Mouse (Mus musculus) forebrain, embryonic 13.5 days (tissue): ENCODE data around the gene Sim1. TPM values are rescaled to one million over a fixed set of nuclear protein-coding genes. Genes with fewer than 3 reads are reported as not detected.

Experiments
- ATAC-seq: fragments of 200-750 bp; cut with Nextera tagmentation; 2 replicates; pipeline ENCODE4 v1.8.0; 2017
- H3K27ac ChIP-seq: fragments of 300-500 bp; sonication (generic); 2 replicates; pipeline ENCODE4 v1.5.1; 2015; ENCODE audit warnings: inconsistent platforms, mild to moderate bottlenecking, moderate library complexity
- H3K27me3 ChIP-seq: fragments of 300-500 bp; sonication (generic); 2 replicates; pipeline ENCODE4 v1.6.1; 2015; ENCODE audit warnings: mild to moderate bottlenecking, inconsistent platforms
- H3K36me3 ChIP-seq: fragments of 300-500 bp; sonication (generic); 2 replicates; pipeline ENCODE4 v1.6.1; 2015; ENCODE audit warnings: mild to moderate bottlenecking, inconsistent platforms; ENCODE audit not compliant: poor library complexity, severe bottlenecking
- H3K4me1 ChIP-seq: fragments of 300-500 bp; sonication (generic); 2 replicates; pipeline ENCODE4 v1.6.1; 2015; ENCODE audit warnings: inconsistent platforms
- H3K4me2 ChIP-seq: fragments of 300-500 bp; sonication (generic); 2 replicates; pipeline ENCODE4 v1.6.1; 2015; ENCODE audit warnings: inconsistent platforms, mild to moderate bottlenecking, moderate library complexity
- H3K4me3 ChIP-seq: fragments of 300-500 bp; sonication (generic); 2 replicates; pipeline ENCODE4 v1.5.1; 2015; ENCODE audit warnings: mild to moderate bottlenecking, inconsistent platforms
- H3K9ac ChIP-seq: fragments of 300-500 bp; sonication (generic); 2 replicates; pipeline ENCODE4 v1.6.1; 2015; ENCODE audit warnings: mild to moderate bottlenecking, inconsistent platforms
- H3K9me3 ChIP-seq: fragments of 300-500 bp; sonication (generic); replicated peaks from 2 replicates; pipeline ENCODE4 v1.6.1; 2016; ENCODE audit warnings: inconsistent platforms
- WGBS: fragments of 180-500 bp; shearing (Covaris S2); methylation state at CpG from one replicate; pipeline ENCODE4 v1.1.7; 2015; 5-methylcytosine and 5-hydroxymethylcytosine counted together
- polyA plus RNA-seq: library from polyadenylated mRNA; unstranded; fragments of >200 nt; fragmentation: Nextera tagmentation; extraction: Ambion mirVana; gene quantifications from 2 replicates; pipeline ENCODE4 v1.2.1, GENCODE M21; 2015

Gene Sim1
- polyA plus RNA-seq, 1 experiment from 2014 or later, result 2.0 TPM

- ATAC-seq, result no peak
- Histone ChIP-seq H3K9me3 (no peaks in the 10 kb centered on the region), H3K9ac (no peak overlapping the region), H3K4me3 (peak overlapping the region; percentile 51; the same call in 1 of the 2 replicates), H3K4me1 (peaks cover 37% of the 10 kb centered on the region), H3K4me2 (no peak overlapping the region), H3K36me3 (no peaks in the 10 kb centered on the region), H3K27me3 (peaks cover 87% of the 10 kb centered on the region), H3K27ac (no peak overlapping the region)
- WGBS, result 4% methylated on average over 21 of the region's 21 CpGs
Observed at GRCm38 (mm10) chr10:50895881-50896766, 1.6 kb downstream of the Sim1 start.

GRCm38 (mm10) chr10:50896767-50897390 lies 2.3 kb downstream of the Sim1 start:
- H3K27ac ChIP-seq, result no peak overlapping the region
- 0 out of 2 replicates have a peak overlapping the region, but pooled peaks have one; percentile 2 for H3K4me3 ChIP-seq
- H3K27me3 ChIP-seq, result peaks cover 87% of the 10 kb centered on the region
- ATAC-seq, result no peak
- H3K36me3 ChIP-seq, result no peaks in the 10 kb centered on the region
- peaks cover 40% of the 10 kb centered on the region for H3K4me1 ChIP-seq
- 4% methylated on average over 3 of the region's 3 CpGs for WGBS
- H3K4me2 ChIP-seq, result no peak overlapping the region
- H3K9me3 ChIP-seq, result no peaks in the 10 kb centered on the region
- H3K9ac ChIP-seq, result no peak overlapping the region

GRCm38 (mm10) chr10:50897530-50898471 lies 3.2 kb downstream of the Sim1 start:
- H3K4me2 ChIP-seq, result peak overlapping the region; percentile 10; the same call in 1 of the 2 replicates
- peaks cover 87% of the 10 kb centered on the region for H3K27me3 ChIP-seq
- 2% methylated on average over 32 of the region's 32 CpGs for WGBS
- peaks cover 38% of the 10 kb centered on the region for H3K4me1 ChIP-seq
- H3K36me3 ChIP-seq, result no peaks in the 10 kb centered on the region
- H3K27ac ChIP-seq, result no peak overlapping the region
- no peak overlapping the region for H3K9ac ChIP-seq
- H3K9me3 ChIP-seq, result no peaks in the 10 kb centered on the region
- no peak for ATAC-seq
- H3K4me3 ChIP-seq, result 0 out of 2 replicates have a peak overlapping the region, but pooled peaks have one; percentile 9

- H3K36me3 ChIP-seq, result no peaks in the 10 kb centered on the region
- H3K4me1 ChIP-seq, result peaks cover 42% of the 10 kb centered on the region
- no peak for ATAC-seq
- H3K9ac ChIP-seq, result no peak overlapping the region
- H3K4me3 ChIP-seq, result no peak overlapping the region
- 20% methylated on average over 2 of the region's 2 CpGs for WGBS
- H3K27me3 ChIP-seq, result peaks cover 86% of the 10 kb centered on the region
- no peak overlapping the region for H3K4me2 ChIP-seq
- no peak overlapping the region for H3K27ac ChIP-seq
- no peaks in the 10 kb centered on the region for H3K9me3 ChIP-seq
Observed at GRCm38 (mm10) chr10:50898621-50899020, 4.1 kb downstream of the Sim1 start.

- H3K9me3 ChIP-seq, result no peaks in the 10 kb centered on the region
- H3K4me1 ChIP-seq, result peaks cover 32% of the 10 kb centered on the region
- H3K36me3 ChIP-seq, result no peaks in the 10 kb centered on the region
- ATAC-seq, result no peak
- H3K27me3 ChIP-seq, result peaks cover 86% of the 10 kb centered on the region
- peak overlapping the region; percentile 38 for H3K4me2 ChIP-seq
- peak overlapping the region; percentile 23 for H3K4me3 ChIP-seq
- no peak overlapping the region for H3K9ac ChIP-seq
- H3K27ac ChIP-seq, result 0 out of 2 replicates have a peak overlapping the region, but pooled peaks have one; percentile 31
- WGBS, result 2% methylated on average over 21 of the region's 21 CpGs
Observed at GRCm38 (mm10) chr10:50899846-50900745, 5.5 kb downstream of the Sim1 start.

- ATAC-seq, result no peak; the same call in 1 of the 2 replicates
- WGBS, result under 1% methylated on average over 42 of the region's 42 CpGs
- H3K27ac ChIP-seq, result no peak overlapping the region
- H3K4me1 ChIP-seq, result peaks cover 30% of the 10 kb centered on the region
- H3K36me3 ChIP-seq, result no peaks in the 10 kb centered on the region
- peak overlapping the region; percentile 38 for H3K4me2 ChIP-seq
- H3K9me3 ChIP-seq, result no peaks in the 10 kb centered on the region
- H3K4me3 ChIP-seq, result peak overlapping the region; percentile 23
- peaks cover 88% of the 10 kb centered on the region for H3K27me3 ChIP-seq
- 0 out of 2 replicates have a peak overlapping the region, but pooled peaks have one; percentile 3 for H3K9ac ChIP-seq
Observed at GRCm38 (mm10) chr10:50900746-50901600, 6.4 kb downstream of the Sim1 start.

DNA sequence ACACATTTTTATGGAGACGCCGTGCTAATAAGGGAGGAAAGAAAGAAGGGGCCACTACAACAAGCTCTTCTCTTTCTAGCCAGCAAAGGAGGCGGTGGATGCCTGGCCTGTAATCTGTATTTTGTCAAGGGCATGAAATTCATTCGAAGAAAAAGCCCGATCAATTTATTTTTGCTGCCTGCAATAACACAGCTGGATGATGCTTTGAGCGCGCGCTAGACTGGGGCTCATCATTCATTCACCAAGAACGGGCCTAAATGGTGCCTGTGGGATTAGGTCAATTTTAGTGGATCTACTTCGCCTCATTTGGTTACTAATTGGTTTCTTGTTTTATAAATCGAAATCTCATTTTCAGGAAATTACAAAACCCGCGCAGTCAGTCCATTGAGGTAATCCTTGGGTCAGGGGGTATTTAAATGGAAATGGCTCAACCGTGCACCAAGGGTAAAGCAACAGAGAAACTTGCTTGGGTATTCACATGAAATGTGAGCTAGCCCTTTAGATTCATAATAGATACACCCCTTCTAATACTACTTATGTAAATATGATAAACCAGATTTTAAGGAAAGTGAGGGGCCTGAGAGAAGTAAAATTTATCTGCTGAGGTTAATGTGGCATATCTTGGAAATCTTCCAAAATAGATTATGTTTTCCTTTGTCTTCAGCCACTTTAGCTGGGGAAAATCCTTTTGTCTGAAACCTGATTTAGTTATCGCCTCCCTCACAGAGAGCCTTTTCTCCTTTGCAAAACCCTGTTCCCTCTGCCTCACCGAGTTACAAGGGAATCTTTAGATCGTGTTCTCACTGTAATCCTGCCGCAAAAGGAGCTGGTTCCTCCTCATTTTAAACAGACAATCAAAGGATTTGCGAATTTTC lies 7.3 kb downstream of the Sim1 start:
- H3K9ac ChIP-seq, result no peak overlapping the region
- H3K4me2 ChIP-seq, result peak overlapping the region; percentile 40
- no peak overlapping the region for H3K27ac ChIP-seq
- ATAC-seq, result no peak
- peaks cover 30% of the 10 kb centered on the region for H3K4me1 ChIP-seq
- under 1% methylated on average over 19 of the region's 19 CpGs for whole genome bisulfite sequencing
- no peak overlapping the region for H3K4me3 ChIP-seq
- H3K27me3 ChIP-seq, result peaks cover 90% of the 10 kb centered on the region
- H3K9me3 ChIP-seq, result no peaks in the 10 kb centered on the region
- no peaks in the 10 kb centered on the region for H3K36me3 ChIP-seq

DNA sequence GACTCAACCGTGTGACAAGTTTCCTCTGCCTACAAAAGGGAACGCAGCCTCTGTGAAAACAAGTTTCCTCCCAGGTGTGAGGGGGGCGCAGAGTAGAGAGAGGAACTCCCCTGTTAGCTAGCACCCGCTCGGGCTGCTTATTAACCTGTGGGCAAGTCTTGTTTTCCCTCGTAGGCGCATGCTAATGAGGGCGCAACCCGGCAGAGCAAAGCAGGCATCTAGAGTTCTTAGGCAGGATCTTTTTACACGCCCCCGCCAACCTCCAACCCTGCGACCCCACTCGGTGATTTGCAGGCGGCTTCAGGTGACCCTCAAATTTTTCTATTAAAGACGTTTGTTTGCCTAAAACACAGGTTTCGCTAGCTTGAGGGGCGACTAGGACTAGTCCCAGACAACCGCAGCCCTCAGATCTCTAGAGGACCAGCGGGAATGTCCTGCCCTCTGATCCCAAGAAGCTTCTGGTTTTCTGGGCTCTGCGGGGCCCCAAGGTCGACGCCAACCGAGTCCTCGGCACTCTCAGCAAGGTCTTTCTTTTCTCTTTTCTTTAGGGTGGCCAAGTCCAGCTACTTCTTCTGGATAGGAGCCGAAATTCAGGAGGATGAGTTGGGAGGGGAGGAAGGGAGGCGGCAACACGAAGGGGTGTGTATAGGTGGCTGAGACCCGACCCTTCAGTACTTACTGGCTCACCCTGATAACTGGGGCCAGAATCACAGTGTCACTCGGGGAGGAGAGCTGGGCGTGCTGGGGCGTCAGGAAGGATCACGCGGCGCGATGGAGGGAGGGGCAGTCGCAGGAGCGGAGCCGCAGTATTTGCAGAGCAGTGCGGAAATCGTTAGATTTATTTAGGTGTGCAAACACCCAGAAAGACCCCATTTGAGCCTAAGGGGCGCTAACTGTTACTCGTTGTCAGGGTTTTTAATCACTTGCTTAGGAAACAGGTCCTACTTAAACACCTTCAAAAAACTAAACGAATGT lies 8.5 kb downstream of the Sim1 start:
- no peaks in the 10 kb centered on the region for H3K36me3 ChIP-seq
- peak; percentile 42 for ATAC-seq
- H3K4me1 ChIP-seq, result peaks cover 27% of the 10 kb centered on the region
- H3K27ac ChIP-seq, result no peak overlapping the region
- WGBS, result under 1% methylated on average over 43 of the region's 43 CpGs
- H3K9ac ChIP-seq, result no peak overlapping the region
- H3K4me3 ChIP-seq, result peak overlapping the region; percentile 18
- H3K9me3 ChIP-seq, result no peaks in the 10 kb centered on the region
- H3K27me3 ChIP-seq, result peaks cover 90% of the 10 kb centered on the region
- H3K4me2 ChIP-seq, result peak overlapping the region; percentile 40
